Mouse (Mus musculus): Measurements from ENCODE around the gene Otud7b. TPM values are rescaled to one million over a fixed set of nuclear protein-coding genes. Genes with fewer than 3 reads are reported as not detected.

The Otud7b gene
- total and polyA plus RNA-seq, 2 experiments from 2014 or later = 8.8 to 13.5 TPM

- H3K9me3 ChIP-seq (ENCODE audit: low read length) = no peaks in the 10 kb centered on the region
- H3K4me1 ChIP-seq (ENCODE audit: insufficient read depth) = peaks cover 4% of the 10 kb centered on the region
- no peaks in the 10 kb centered on the region for H3K27me3 ChIP-seq (ENCODE audit: insufficient read depth, low read length)
- no peak for TF ChIP-seq CTCF (IDR thresholded peaks at IDR 0.05; ENCODE audit: low read depth)
- H3K27ac ChIP-seq (ENCODE audit: low read depth, low read length) = no peak overlapping the region
- 93% methylated on average over 4 of the region's 4 CpGs for WGBS
- ATAC-seq = no peak
- no peak overlapping the region for H3K4me3 ChIP-seq (ENCODE audit: low read depth, low read length)
- peaks cover 39% of the 10 kb centered on the region for H3K36me3 ChIP-seq (ENCODE audit: insufficient read depth)
- no peak for DNase-seq
- no peak overlapping the region for H3K9ac ChIP-seq
- no peak overlapping the region for H3K4me2 ChIP-seq (ENCODE audit: low read depth)
These were observed 74.1 kb downstream of the Otud7b start for GRCm38 (mm10) chr3:96178427-96178826.

GRCm38 (mm10) chr3:96178902-96179301 is 74.6 kb downstream of the Otud7b start:
- H3K27me3 ChIP-seq (ENCODE audit: insufficient read depth, low read length) = no peaks in the 10 kb centered on the region
- TF ChIP-seq CTCF (IDR thresholded peaks at IDR 0.05; ENCODE audit: low read depth) = no peak
- H3K4me1 ChIP-seq (ENCODE audit: insufficient read depth) = peaks cover 4% of the 10 kb centered on the region
- DNase-seq (no peak), ATAC-seq (no peak)
- H3K4me2 ChIP-seq (ENCODE audit: low read depth) = no peak overlapping the region
- no peak overlapping the region for H3K4me3 ChIP-seq (ENCODE audit: low read depth, low read length)
- peaks cover 39% of the 10 kb centered on the region for H3K36me3 ChIP-seq (ENCODE audit: insufficient read depth)
- no peak overlapping the region for H3K27ac ChIP-seq (ENCODE audit: low read depth, low read length)
- 86% methylated on average over 2 of the region's 2 CpGs for WGBS
- H3K9ac ChIP-seq = no peak overlapping the region
- no peaks in the 10 kb centered on the region for H3K9me3 ChIP-seq (ENCODE audit: low read length)

GRCm38 (mm10) chr3:96179531-96179930 is 75.2 kb downstream of the Otud7b start:
- whole genome bisulfite sequencing = 47% methylated on average over 4 of the region's 4 CpGs
- H3K9ac ChIP-seq = no peak overlapping the region
- no peaks in the 10 kb centered on the region for H3K27me3 ChIP-seq (ENCODE audit: insufficient read depth, low read length)
- no peak overlapping the region for H3K27ac ChIP-seq (ENCODE audit: low read depth, low read length)
- H3K4me1 ChIP-seq (ENCODE audit: insufficient read depth) = peaks cover 4% of the 10 kb centered on the region
- peaks cover 33% of the 10 kb centered on the region for H3K36me3 ChIP-seq (ENCODE audit: insufficient read depth)
- no peak overlapping the region for H3K4me3 ChIP-seq (ENCODE audit: low read depth, low read length)
- no peak for TF ChIP-seq CTCF (IDR thresholded peaks at IDR 0.05; ENCODE audit: low read depth)
- no peaks in the 10 kb centered on the region for H3K9me3 ChIP-seq (ENCODE audit: low read length)
- no peak overlapping the region for H3K4me2 ChIP-seq (ENCODE audit: low read depth)
- DNase-seq = no peak
- ATAC-seq = no peak

- WGBS = 0% methylated on average over 18 of the region's 23 CpGs
- Histone ChIP-seq H3K27ac (ENCODE audit: low read depth, low read length) (peak within 1 kb of the TSS; percentile 72), H3K27me3 (ENCODE audit: insufficient read depth, low read length) (no peaks in the 10 kb centered on the region), H3K36me3 (ENCODE audit: insufficient read depth) (peaks cover 28% of the 10 kb centered on the region), H3K4me2 (ENCODE audit: low read depth) (peak within 1 kb of the TSS; percentile 72), H3K4me3 (ENCODE audit: low read depth, low read length) (peak within 1 kb of the TSS; percentile 52), H3K9me3 (ENCODE audit: low read length) (no peaks in the 10 kb centered on the region), H3K4me1 (ENCODE audit: insufficient read depth) (peaks cover 4% of the 10 kb centered on the region), H3K9ac (peak within 1 kb of the TSS; percentile 78)
- no peak for TF ChIP-seq CTCF (IDR thresholded peaks at IDR 0.05; ENCODE audit: low read depth)
- peak; percentile 80 for ATAC-seq
- DNase-seq = peak; percentile 82
These were observed 76.6 kb downstream of the Otud7b start, which contains the start of gene Sv2a for GRCm38 (mm10) chr3:96180727-96181477. Sv2a (plus strand) TSS chr3:96181151.

GRCm38 (mm10) chr3:96181510-96182381 is 77.4 kb downstream of the Otud7b start:
- WGBS = 23% methylated on average over 12 of the region's 12 CpGs
- H3K9ac ChIP-seq = peak overlapping the region; percentile 78
- ATAC-seq = peak; percentile 67
- H3K9me3 ChIP-seq (ENCODE audit: low read length) = no peaks in the 10 kb centered on the region
- no peaks in the 10 kb centered on the region for H3K27me3 ChIP-seq (ENCODE audit: insufficient read depth, low read length)
- peak overlapping the region; percentile 72 for H3K4me2 ChIP-seq (ENCODE audit: low read depth)
- peaks cover 4% of the 10 kb centered on the region for H3K4me1 ChIP-seq (ENCODE audit: insufficient read depth)
- no peak for TF ChIP-seq CTCF (IDR thresholded peaks at IDR 0.05; ENCODE audit: low read depth)
- DNase-seq = peak; percentile 62
- peak overlapping the region; percentile 72 for H3K27ac ChIP-seq (ENCODE audit: low read depth, low read length)
- peak overlapping the region; percentile 52 for H3K4me3 ChIP-seq (ENCODE audit: low read depth, low read length)
- peaks cover 24% of the 10 kb centered on the region for H3K36me3 ChIP-seq (ENCODE audit: insufficient read depth)

- peak overlapping the region; percentile 72 for H3K27ac ChIP-seq (ENCODE audit: low read depth, low read length)
- peak; percentile 40 for ATAC-seq
- no peaks in the 10 kb centered on the region for H3K9me3 ChIP-seq (ENCODE audit: low read length)
- peak overlapping the region; percentile 52 for H3K4me3 ChIP-seq (ENCODE audit: low read depth, low read length)
- H3K4me2 ChIP-seq (ENCODE audit: low read depth) = peak overlapping the region; percentile 72
- H3K27me3 ChIP-seq (ENCODE audit: insufficient read depth, low read length) = no peaks in the 10 kb centered on the region
- 43% methylated on average over 4 of the region's 4 CpGs for WGBS
- H3K9ac ChIP-seq = peak overlapping the region; percentile 78
- DNase-seq = no peak
- peaks cover 22% of the 10 kb centered on the region for H3K36me3 ChIP-seq (ENCODE audit: insufficient read depth)
- no peak for TF ChIP-seq CTCF (IDR thresholded peaks at IDR 0.05; ENCODE audit: low read depth)
- peaks cover 4% of the 10 kb centered on the region for H3K4me1 ChIP-seq (ENCODE audit: insufficient read depth)
These were observed 78.1 kb downstream of the Otud7b start for GRCm38 (mm10) chr3:96182382-96182776.

GRCm38 (mm10) chr3:96192977-96193376 is 88.7 kb downstream of the Otud7b start:
- Histone ChIP-seq H3K9ac (no peak overlapping the region), H3K4me3 (ENCODE audit: low read depth, low read length) (no peak overlapping the region), H3K9me3 (ENCODE audit: low read length) (no peaks in the 10 kb centered on the region), H3K36me3 (ENCODE audit: insufficient read depth) (peaks cover 60% of the 10 kb centered on the region), H3K27me3 (ENCODE audit: insufficient read depth, low read length) (no peaks in the 10 kb centered on the region), H3K4me2 (ENCODE audit: low read depth) (no peak overlapping the region), H3K4me1 (ENCODE audit: insufficient read depth) (peaks cover 4% of the 10 kb centered on the region), H3K27ac (ENCODE audit: low read depth, low read length) (no peak overlapping the region)
- 76% methylated on average over 12 of the region's 12 CpGs for WGBS
- ATAC-seq (no peak), DNase-seq (no peak)
- no peak for TF ChIP-seq CTCF (IDR thresholded peaks at IDR 0.05; ENCODE audit: low read depth)

Measured in forebrain, postnatal 0 days (tissue).